Mouse (Mus musculus): ENCODE results near the gene Naa16.

- no peak for TF ChIP-seq CTCF (IDR thresholded peaks at IDR 0.05; ENCODE audit: low read depth, low read length)
- no peak for TF ChIP-seq POLR2A (IDR thresholded peaks at IDR 0.05; ENCODE audit: borderline replicate concordance, low read depth, low read length)
Observed at GRCm38 (mm10) chr14:79410662-79411061, 20.1 kb upstream of the Naa16 start.

All from bone marrow macrophage, adult 2 months (primary cell).